Mouse (Mus musculus) midbrain, embryonic 14.5 days (tissue): ENCODE measurements around the gene Prex1. TPM values are rescaled to one million over a fixed set of nuclear protein-coding genes. Genes with fewer than 3 reads are reported as not detected.

Source experiments
- ATAC-seq: fragments of 200-750 bp; cut with Nextera tagmentation; 2 replicates; pipeline ENCODE4 v1.8.0; 2017; ENCODE audit warnings: moderate number of reproducible peaks, moderate library complexity; ENCODE audit not compliant: low FRiP score, low TSS enrichment
- DNase-seq: peaks from one replicate; pipeline ENCODE4 v3.0.0-alpha.2; 2015
- H3K27ac ChIP-seq: fragments of 300-500 bp; sonication (generic); replicated peaks from 2 replicates; pipeline ENCODE4 v1.5.1; 2014; ENCODE audit warnings: mild to moderate bottlenecking, low read depth, low read length, moderate library complexity
- H3K27me3 ChIP-seq: fragments of 300-500 bp; sonication (generic); 2 replicates; pipeline ENCODE4 v1.6.1; 2014; ENCODE audit warnings: low read length, control low read depth, mixed read lengths; ENCODE audit not compliant: control insufficient read depth, insufficient read depth
- H3K36me3 ChIP-seq: fragments of 300-500 bp; sonication (generic); 2 replicates; pipeline ENCODE4 v1.6.1; 2014; ENCODE audit warnings: low read length, control low read depth; ENCODE audit not compliant: control insufficient read depth, insufficient read depth
- H3K4me1 ChIP-seq: fragments of 300-500 bp; sonication (generic); 2 replicates; pipeline ENCODE4 v1.6.1; 2014; ENCODE audit warnings: mild to moderate bottlenecking, antibody characterized with exemption, low read length, control low read depth; ENCODE audit not compliant: control insufficient read depth, insufficient read depth
- H3K4me2 ChIP-seq: fragments of 300-500 bp; sonication (generic); 2 replicates; pipeline ENCODE4 v1.6.1; 2014; ENCODE audit warnings: mild to moderate bottlenecking, low read length, moderate library complexity
- H3K4me3 ChIP-seq: fragments of 300-500 bp; sonication (generic); replicated peaks from 2 replicates; pipeline ENCODE4 v1.5.1; 2014; ENCODE audit warnings: low read depth, low read length
- H3K9ac ChIP-seq: fragments of 300-500 bp; sonication (generic); replicated peaks from 2 replicates; pipeline ENCODE4 v1.6.1; 2014; ENCODE audit warnings: mild to moderate bottlenecking, low read length, moderate library complexity
- H3K9me3 ChIP-seq: fragments of 300-500 bp; sonication (generic); 2 replicates; pipeline ENCODE4 v1.6.1; 2016; ENCODE audit warnings: low read length, control low read depth, mixed read lengths; ENCODE audit not compliant: control insufficient read depth
- WGBS: fragments of 180-500 bp; shearing (Covaris S2); extraction: QIAGEN DNeasy Blood & Tissue Kit; methylation state at CpG from one replicate; pipeline ENCODE4 v1.1.7; 2014; 5-methylcytosine and 5-hydroxymethylcytosine counted together
- polyA plus RNA-seq: library from polyadenylated mRNA; unstranded; fragments of >200 nt; fragmentation: Nextera tagmentation; extraction: Ambion mirVana; gene quantifications from 2 replicates; pipeline ENCODE4 v1.2.1, GENCODE M21; 2014

Gene Prex1
- polyA plus RNA-seq, 1 experiment from 2014 or later, result 24.2 TPM

- DNase-seq, result no peak
- 64% methylated on average over 8 of the region's 8 CpGs for whole genome bisulfite sequencing
- Histone ChIP-seq H3K27me3 (no peaks in the 10 kb centered on the region), H3K4me2 (no peak overlapping the region), H3K4me1 (peaks cover 11% of the 10 kb centered on the region; the same call in 1 of the 2 replicates), H3K36me3 (no peaks in the 10 kb centered on the region), H3K27ac (no peak overlapping the region), H3K9me3 (no peaks in the 10 kb centered on the region), H3K9ac (no peak overlapping the region), H3K4me3 (no peak overlapping the region)
- ATAC-seq, result no peak; the same call in 1 of the 2 replicates
Observed at GRCm38 (mm10) chr2:166685824-166686223, 27.8 kb downstream of the Prex1 start.

GRCm38 (mm10) chr2:166683885-166684544 lies 29.6 kb downstream of the Prex1 start:
- no peak overlapping the region for H3K4me3 ChIP-seq
- no peaks in the 10 kb centered on the region for H3K36me3 ChIP-seq
- H3K4me2 ChIP-seq, result no peak overlapping the region
- DNase-seq (no peak), ATAC-seq (no peak)
- no peaks in the 10 kb centered on the region for H3K27me3 ChIP-seq
- H3K9ac ChIP-seq, result no peak overlapping the region
- H3K9me3 ChIP-seq, result no peaks in the 10 kb centered on the region
- peak overlapping the region; percentile 50; the same call in 1 of the 2 replicates for H3K27ac ChIP-seq
- 17% methylated on average over 13 of the region's 13 CpGs for WGBS
- peaks cover 16% of the 10 kb centered on the region for H3K4me1 ChIP-seq

- 8% methylated on average over 4 of the region's 4 CpGs for WGBS
- no peak overlapping the region for H3K4me3 ChIP-seq
- H3K9me3 ChIP-seq, result no peaks in the 10 kb centered on the region
- H3K27ac ChIP-seq, result peak overlapping the region; percentile 50; the same call in 1 of the 2 replicates
- H3K4me2 ChIP-seq, result no peak overlapping the region
- no peaks in the 10 kb centered on the region for H3K27me3 ChIP-seq
- no peak overlapping the region for H3K9ac ChIP-seq
- peaks cover 26% of the 10 kb centered on the region for H3K4me1 ChIP-seq
- ATAC-seq (peak; percentile 57), DNase-seq (peak; percentile 77)
- H3K36me3 ChIP-seq, result no peaks in the 10 kb centered on the region
Observed at GRCm38 (mm10) chr2:166682866-166683265, 30.8 kb downstream of the Prex1 start.

GRCm38 (mm10) chr2:166678959-166679759 lies 34.5 kb downstream of the Prex1 start:
- peak; percentile 77 for DNase-seq
- ATAC-seq, result peak; percentile 74
- peak overlapping the region; percentile 21 for H3K4me2 ChIP-seq
- no peaks in the 10 kb centered on the region for H3K9me3 ChIP-seq
- 5% methylated on average over 13 of the region's 13 CpGs for WGBS
- peak overlapping the region; percentile 58 for H3K27ac ChIP-seq
- H3K36me3 ChIP-seq, result no peaks in the 10 kb centered on the region
- H3K4me3 ChIP-seq, result no peak overlapping the region
- no peak overlapping the region for H3K9ac ChIP-seq
- H3K4me1 ChIP-seq, result peaks cover 42% of the 10 kb centered on the region
- no peaks in the 10 kb centered on the region for H3K27me3 ChIP-seq

- 77% methylated on average over 11 of the region's 11 CpGs for WGBS
- DNase-seq, result no peak
Observed at GRCm38 (mm10) chr2:166676933-166677332, 36.7 kb downstream of the Prex1 start.

GRCm38 (mm10) chr2:166676498-166676897 lies 37.1 kb downstream of the Prex1 start:
- Histone ChIP-seq H3K4me1 (peaks cover 31% of the 10 kb centered on the region), H3K27ac (no peak overlapping the region), H3K9me3 (no peaks in the 10 kb centered on the region), H3K36me3 (no peaks in the 10 kb centered on the region), H3K27me3 (no peaks in the 10 kb centered on the region), H3K4me2 (no peak overlapping the region), H3K9ac (no peak overlapping the region), H3K4me3 (no peak overlapping the region)
- 68% methylated on average over 14 of the region's 14 CpGs for WGBS
- DNase-seq, result no peak
- ATAC-seq, result no peak

More at GRCm38 (mm10) chr2:166676933-166677332, 36.7 kb downstream of the Prex1 start:
- Histone ChIP-seq H3K4me3 (no peak overlapping the region), H3K4me2 (no peak overlapping the region), H3K36me3 (no peaks in the 10 kb centered on the region), H3K9me3 (no peaks in the 10 kb centered on the region), H3K4me1 (peaks cover 31% of the 10 kb centered on the region), H3K27ac (peak overlapping the region; percentile 3; the same call in 1 of the 2 replicates), H3K9ac (no peak overlapping the region), H3K27me3 (no peaks in the 10 kb centered on the region)
- ATAC-seq, result no peak

GRCm38 (mm10) chr2:166675588-166676444 lies 37.8 kb downstream of the Prex1 start:
- no peak for ATAC-seq
- H3K9ac ChIP-seq, result peak overlapping the region; percentile 23; the same call in 1 of the 2 replicates
- H3K4me2 ChIP-seq, result 0 out of 2 replicates have a peak overlapping the region, but pooled peaks have one; percentile 11
- H3K9me3 ChIP-seq, result no peaks in the 10 kb centered on the region
- DNase-seq, result no peak
- no peaks in the 10 kb centered on the region for H3K36me3 ChIP-seq
- no peak overlapping the region for H3K27ac ChIP-seq
- peaks cover 36% of the 10 kb centered on the region for H3K4me1 ChIP-seq
- H3K27me3 ChIP-seq, result no peaks in the 10 kb centered on the region
- no peak overlapping the region for H3K4me3 ChIP-seq
- WGBS, result 36% methylated on average over 14 of the region's 14 CpGs

- 8% methylated on average over 12 of the region's 12 CpGs for WGBS
- no peak overlapping the region for H3K9ac ChIP-seq
- ATAC-seq (no peak), DNase-seq (no peak)
- no peak overlapping the region for H3K4me3 ChIP-seq
- H3K36me3 ChIP-seq, result no peaks in the 10 kb centered on the region
- no peaks in the 10 kb centered on the region for H3K9me3 ChIP-seq
- H3K4me1 ChIP-seq, result peaks cover 37% of the 10 kb centered on the region
- H3K4me2 ChIP-seq, result no peak overlapping the region
- no peaks in the 10 kb centered on the region for H3K27me3 ChIP-seq
- no peak overlapping the region for H3K27ac ChIP-seq
Observed at GRCm38 (mm10) chr2:166674693-166675092, 38.9 kb downstream of the Prex1 start.
